In genomic region chr5:123508921-123509320, GRCm38 (mm10) we compare ENCODE assay signal across 8 mouse cellular contexts. TPM values are rescaled to one million over a fixed set of nuclear protein-coding genes. Genes with fewer than 3 reads are reported as not detected.
DNase-seq lines count a peak whose midpoint lies in the region; ATAC-seq and TF ChIP-seq lines count a peak whose summit lies in the region.
"Had no signal": no experiment of that assay in that cellular context is flagged by ENCODE, and none has a peak within 500 bp of the region (broad histone marks: within the 10 kb centered on the region; RNA-seq: fewer than 3 reads in every experiment).

No protein-coding gene starts in this region.

- H3K9ac ChIP-seq in forebrain, embryonic 13.5 days = peak overlapping the region; percentile 77
- H3K9ac ChIP-seq in liver, embryonic 13.5 days = peak overlapping the region; percentile 54

- TF ChIP-seq POLR2A in testis, adult 2 months (IDR thresholded peaks at IDR 0.05; ENCODE audit: control insufficient read depth, low read depth, low read length) = no peak

- TF ChIP-seq CTCF in testis, adult 2 months (IDR thresholded peaks at IDR 0.05; ENCODE audit: control insufficient read depth, insufficient read depth, insufficient replicate concordance, low read depth, low read length) = no peak

- peak overlapping the region; percentile 7; the same call in 1 of the 2 replicates for H3K27ac ChIP-seq in testis, adult 2 months (ENCODE audit: control insufficient read depth, insufficient read depth, low read depth, low read length)
- no peak overlapping the region for H3K27ac ChIP-seq in forebrain, embryonic 13.5 days
- H3K27ac ChIP-seq in liver, embryonic 13.5 days = no peak overlapping the region

- H3K4me1 ChIP-seq in testis, adult 2 months (ENCODE audit: control insufficient read depth, insufficient read depth, low read length) = peaks cover 20% of the 10 kb centered on the region
- H3K4me1 ChIP-seq in forebrain, embryonic 13.5 days = peaks cover 17% of the 10 kb centered on the region
- peaks cover 33% of the 10 kb centered on the region for H3K4me1 ChIP-seq in liver, embryonic 13.5 days (replicated peaks)

- H3K9me3 ChIP-seq in forebrain, embryonic 13.5 days (replicated peaks) = no peaks in the 10 kb centered on the region
- no peaks in the 10 kb centered on the region for H3K9me3 ChIP-seq in liver, embryonic 13.5 days (replicated peaks)

- H3K4me3 ChIP-seq in testis, adult 2 months (ENCODE audit: control insufficient read depth, low read depth, low read length) = peak overlapping the region; percentile 77
- H3K4me3 ChIP-seq in forebrain, embryonic 13.5 days = peak overlapping the region; percentile 65
- H3K4me3 ChIP-seq in liver, embryonic 13.5 days (replicated peaks) = peak overlapping the region; percentile 62

- DNase-seq in testis, postnatal 10 days (ENCODE audit: low spot score) = no peak
- DNase-seq in liver, embryonic 13.5 days = no peak
- DNase-seq in right cerebral cortex, adult 2 months (ENCODE audit: low spot score in 2 of 2) = no peak
- DNase-seq in gastrocnemius, postnatal 14 days = no peak
- no peak for DNase-seq in ovary, postnatal 36 days (ENCODE audit: low spot score)

- no peaks in the 10 kb centered on the region; the same call in 1 of the 2 replicates for H3K36me3 ChIP-seq in testis, adult 2 months (ENCODE audit: control insufficient read depth, insufficient read depth, low read length)
- peaks cover 28% of the 10 kb centered on the region for H3K36me3 ChIP-seq in forebrain, embryonic 13.5 days (ENCODE audit: poor library complexity, severe bottlenecking)
- H3K36me3 ChIP-seq in liver, embryonic 13.5 days = peaks cover 20% of the 10 kb centered on the region; the same call in 1 of the 2 replicates

- 3% methylated on average over 12 of the region's 12 CpGs for WGBS in forebrain, embryonic 13.5 days
- 9% methylated on average over 12 of the region's 12 CpGs for WGBS in liver, embryonic 13.5 days (ENCODE audit: insufficient replicate concordance)

- intact Hi-C loops in gastrocnemius, postnatal 14 days (cut with DNase I; ENCODE audit: low total_unique reads) = no loop called here

- no peak; the same call in 1 of the 2 replicates for ATAC-seq in forebrain, embryonic 13.5 days
- no peak for ATAC-seq in liver, embryonic 13.5 days (ENCODE audit: low read depth)

- H3K4me2 ChIP-seq in forebrain, embryonic 13.5 days = peak overlapping the region; percentile 86
- H3K4me2 ChIP-seq in liver, embryonic 13.5 days = peak overlapping the region; percentile 84

- H3K27me3 ChIP-seq in testis, adult 2 months (ENCODE audit: control insufficient read depth, insufficient read depth, low read length) = no peaks in the 10 kb centered on the region
- H3K27me3 ChIP-seq in forebrain, embryonic 13.5 days = no peaks in the 10 kb centered on the region
- peaks cover 53% of the 10 kb centered on the region for H3K27me3 ChIP-seq in liver, embryonic 13.5 days

RNA-seq across cellular contexts. Expression of gene B3gnt4, which starts 1.3 kb away (rescaled TPM):
- 19.2 and 19.5 TPM in 2 replicates for polyA plus RNA-seq in testis, adult 2 months (2012; rRNA removed)
- 1.7 and 2.0 TPM in 2 replicates for polyA plus RNA-seq in forebrain, embryonic 13.5 days (2015; fragmentation: Nextera tagmentation; extraction: Ambion mirVana)
- polyA plus RNA-seq in liver, embryonic 13.5 days (2015; fragmentation: Nextera tagmentation; extraction: Ambion mirVana) = 0.07 TPM in 2 replicates
- not detected for total RNA-seq in gastrocnemius, postnatal 14 days (2021)

RNA-seq across cellular contexts. Expression of gene Diablo, which starts 15.1 kb away (rescaled TPM):
- polyA plus RNA-seq in testis, adult 2 months (2012; rRNA removed) = 325 and 367 TPM in 2 replicates
- 133 and 137 TPM in 2 replicates for polyA plus RNA-seq in forebrain, embryonic 13.5 days (2015; fragmentation: Nextera tagmentation; extraction: Ambion mirVana)
- 67.3 and 74.4 TPM in 2 replicates for polyA plus RNA-seq in liver, embryonic 13.5 days (2015; fragmentation: Nextera tagmentation; extraction: Ambion mirVana)
- total RNA-seq in gastrocnemius, postnatal 14 days (2021) = 10 to 100 TPM; 35.7 to 36.8 TPM

RNA-seq across cellular contexts. Expression of gene Gm49027, which starts 16.4 kb away (rescaled TPM):
- polyA plus RNA-seq in testis, adult 2 months (2012; rRNA removed) = 5.1 and 5.2 TPM in 2 replicates
- 0.97 and 1.2 TPM in 2 replicates for polyA plus RNA-seq in forebrain, embryonic 13.5 days (2015; fragmentation: Nextera tagmentation; extraction: Ambion mirVana)
- polyA plus RNA-seq in liver, embryonic 13.5 days (2015; fragmentation: Nextera tagmentation; extraction: Ambion mirVana) = 0.18 and 0.21 TPM in 2 replicates
- under 1 TPM; 0.16 to 0.29 TPM for total RNA-seq in gastrocnemius, postnatal 14 days (2021)

RNA-seq across cellular contexts. Expression of gene Il31, which starts 19.6 kb away (rescaled TPM):
- polyA plus RNA-seq in testis, adult 2 months (2012; rRNA removed) = 28.7 and 29.8 TPM in 2 replicates
- polyA plus RNA-seq in forebrain, embryonic 13.5 days (2015; fragmentation: Nextera tagmentation; extraction: Ambion mirVana) = not detected in 2 replicates
- not detected in 2 replicates for polyA plus RNA-seq in liver, embryonic 13.5 days (2015; fragmentation: Nextera tagmentation; extraction: Ambion mirVana)
- not detected for total RNA-seq in gastrocnemius, postnatal 14 days (2021)
- total RNA-seq: left cerebral cortex, adult 8-10 months had no signal

RNA-seq across cellular contexts. Expression of gene Lrrc43, which starts 19.8 kb away (rescaled TPM):
- 129 and 131 TPM in 2 replicates for polyA plus RNA-seq in testis, adult 2 months (2012; rRNA removed)
- 0.25 and 0.31 TPM in 2 replicates for polyA plus RNA-seq in forebrain, embryonic 13.5 days (2015; fragmentation: Nextera tagmentation; extraction: Ambion mirVana)
- polyA plus RNA-seq in liver, embryonic 13.5 days (2015; fragmentation: Nextera tagmentation; extraction: Ambion mirVana) = not detected in 2 replicates
- total RNA-seq in gastrocnemius, postnatal 14 days (2021) = not detected
